Mouse (Mus musculus) embryo, embryonic 10 days (tissue): ENCODE measurements around the gene Zic1.
A peak's percentile ranks its signal among the peaks of the same experiment; 100 is the strongest.

Experiments used
- DNase-seq: peaks from one replicate; pipeline ENCODE4 v3.0.0-alpha.2; 2015; ENCODE audit warnings: low spot score

Zic1 gene

GRCm38 (mm10) chr9:91368150-91368549, 2.5 kb upstream of the Zic1 start:
- DNase-seq: peak; percentile 6

DNA sequence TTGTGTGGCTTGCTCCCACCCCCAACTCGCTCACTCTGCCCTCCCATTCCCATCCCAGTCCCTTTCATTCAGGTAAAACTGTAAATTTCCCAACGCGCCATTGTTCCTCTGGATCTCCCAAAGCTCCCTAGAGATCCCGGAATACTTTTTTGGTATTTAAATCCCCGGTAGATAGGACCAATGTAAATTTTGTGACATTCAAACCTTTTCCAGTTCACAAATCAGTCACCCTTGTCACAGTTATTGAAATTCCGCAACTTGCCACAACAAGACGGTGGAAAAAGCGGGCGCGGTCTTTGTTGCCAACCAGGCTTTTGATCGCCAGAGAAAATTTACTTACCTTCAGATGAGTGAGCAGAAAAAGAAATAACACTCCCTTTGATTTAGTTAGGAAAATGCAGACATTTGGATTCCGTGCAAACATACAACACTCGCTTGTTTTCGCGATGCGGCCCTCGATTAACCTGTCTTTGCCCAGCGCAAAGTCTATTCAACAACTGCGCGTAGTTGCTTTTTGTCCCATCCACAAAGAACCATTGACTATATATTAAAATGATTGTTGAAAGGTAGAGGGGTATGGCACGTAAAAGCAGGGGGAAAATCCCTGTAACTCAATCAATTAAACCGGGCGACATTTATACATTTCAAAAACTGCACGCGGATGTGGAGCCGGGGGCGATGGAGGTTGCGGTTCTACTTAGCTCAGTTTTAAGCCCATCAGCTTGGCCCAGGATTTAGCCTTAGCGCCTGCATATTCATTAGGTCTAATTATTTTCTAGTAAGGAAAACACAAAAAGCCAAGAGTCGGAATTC, 1.6 kb upstream of the Zic1 start:
- peak; percentile 35 for DNase-seq

DNA sequence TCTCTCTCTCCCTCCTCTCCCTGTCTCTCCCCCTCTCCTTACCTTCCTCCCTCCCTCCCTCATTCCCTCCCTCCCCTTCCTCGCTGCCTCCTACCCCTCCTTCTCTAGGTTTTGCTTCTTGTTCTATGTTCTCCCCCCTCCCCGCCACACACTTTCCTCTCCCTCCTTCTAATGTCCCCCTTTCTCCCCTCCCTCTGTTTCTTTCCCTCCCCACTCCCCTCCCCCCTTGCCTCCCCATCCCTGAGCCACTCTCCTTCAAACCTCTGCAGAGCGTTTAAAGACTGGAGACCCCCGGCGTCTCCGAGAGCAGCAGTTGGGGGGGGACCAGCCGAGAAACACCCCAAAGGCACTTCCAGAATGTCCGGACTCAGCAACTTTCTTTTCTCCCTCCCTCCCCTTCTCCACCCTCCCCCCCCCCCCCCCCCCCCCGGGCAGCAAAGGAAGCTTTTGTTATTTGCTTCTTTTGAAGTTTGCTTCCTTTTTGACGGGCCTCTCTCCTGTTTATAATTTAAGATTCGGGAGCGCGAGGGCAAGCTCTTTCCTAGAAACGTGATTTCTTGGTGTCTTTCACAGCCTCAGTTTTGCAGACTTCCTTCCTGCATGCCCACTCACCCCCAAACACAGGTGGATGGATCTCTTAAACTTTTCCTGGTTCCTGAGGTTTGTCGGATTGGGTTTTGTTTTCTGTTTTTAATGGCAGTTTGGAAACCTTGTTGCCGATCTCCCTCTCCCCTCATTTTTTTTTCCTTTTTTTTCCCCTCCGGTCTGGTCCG, 802 bp upstream of the Zic1 start:
- peak; percentile 23 for DNase-seq

DNA sequence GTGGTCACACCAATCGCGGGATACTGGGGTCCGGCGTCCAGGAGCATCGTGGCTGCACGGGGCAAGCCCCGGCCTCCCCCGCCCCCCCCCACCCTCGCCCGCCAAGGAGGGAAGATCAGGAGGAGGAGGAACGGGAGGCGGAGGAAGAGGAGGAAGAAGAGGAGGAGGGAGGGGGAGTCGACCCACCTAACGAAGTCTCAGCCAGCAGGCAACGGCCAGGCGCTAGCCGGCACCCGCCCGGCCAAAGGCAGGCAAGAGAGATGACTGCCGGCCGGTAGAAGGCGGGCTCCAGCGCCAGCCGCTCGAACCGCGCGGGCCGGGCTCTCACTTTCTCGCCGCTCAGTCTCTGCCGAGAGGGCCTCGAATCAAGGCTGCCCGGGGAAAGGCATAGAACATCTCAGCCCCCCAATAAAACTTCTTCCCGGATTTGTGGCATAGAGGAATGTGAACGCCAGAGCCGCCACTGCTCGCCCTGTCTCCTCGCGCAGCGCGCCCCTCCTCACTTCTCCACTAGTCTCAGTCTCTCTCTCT, 574 bp downstream of the Zic1 start:
- DNase-seq: peak; percentile 65

DNA sequence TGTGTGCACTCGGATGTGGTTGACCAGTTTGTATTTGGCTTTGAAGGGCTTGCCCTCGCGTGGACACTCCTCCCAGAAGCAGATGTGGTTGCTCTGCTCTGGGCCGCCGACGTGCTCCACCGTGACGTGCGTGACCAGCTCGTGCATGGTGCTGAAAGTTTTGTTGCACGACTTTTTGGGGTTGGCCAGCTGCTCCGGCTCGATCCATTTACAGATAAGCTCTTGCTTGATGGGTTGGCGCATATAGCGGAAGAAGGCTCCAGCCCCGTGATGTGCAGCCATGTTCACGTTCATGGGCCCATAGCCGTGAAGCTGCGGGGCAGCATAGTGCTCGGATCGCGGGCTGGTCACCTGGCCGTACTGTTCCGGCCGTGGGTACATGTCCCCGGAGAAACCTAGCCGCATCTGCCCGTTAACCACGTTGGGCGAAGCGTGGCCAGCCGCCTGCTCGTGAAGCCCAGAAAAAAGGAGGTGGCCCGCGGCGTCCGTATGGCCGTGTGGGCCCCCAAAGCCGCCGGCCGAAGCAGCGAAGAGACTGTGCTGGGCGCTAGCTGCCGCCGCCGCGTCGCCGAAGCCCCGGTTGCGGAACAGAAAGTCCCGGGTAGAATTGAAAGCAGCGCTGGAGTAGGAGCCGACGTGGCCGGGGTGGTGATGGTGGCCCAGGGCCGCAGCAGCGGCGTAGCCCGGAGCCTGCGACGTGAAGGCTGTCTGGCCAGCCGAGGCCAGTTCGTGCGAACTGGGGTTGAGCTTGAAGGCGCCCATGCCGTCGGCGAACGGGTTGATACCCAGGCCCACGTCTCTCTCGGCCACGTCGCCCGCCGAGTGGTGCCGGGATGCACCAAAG, 1.3 kb downstream of the Zic1 start:
- peak; percentile 61 for DNase-seq

GRCm38 (mm10) chr9:91363814-91364126, 1.8 kb downstream of the Zic1 start:
- no peak for DNase-seq

- peak; percentile 14 for DNase-seq
Observed at GRCm38 (mm10) chr9:91363011-91363730, 2.4 kb downstream of the Zic1 start.

DNA sequence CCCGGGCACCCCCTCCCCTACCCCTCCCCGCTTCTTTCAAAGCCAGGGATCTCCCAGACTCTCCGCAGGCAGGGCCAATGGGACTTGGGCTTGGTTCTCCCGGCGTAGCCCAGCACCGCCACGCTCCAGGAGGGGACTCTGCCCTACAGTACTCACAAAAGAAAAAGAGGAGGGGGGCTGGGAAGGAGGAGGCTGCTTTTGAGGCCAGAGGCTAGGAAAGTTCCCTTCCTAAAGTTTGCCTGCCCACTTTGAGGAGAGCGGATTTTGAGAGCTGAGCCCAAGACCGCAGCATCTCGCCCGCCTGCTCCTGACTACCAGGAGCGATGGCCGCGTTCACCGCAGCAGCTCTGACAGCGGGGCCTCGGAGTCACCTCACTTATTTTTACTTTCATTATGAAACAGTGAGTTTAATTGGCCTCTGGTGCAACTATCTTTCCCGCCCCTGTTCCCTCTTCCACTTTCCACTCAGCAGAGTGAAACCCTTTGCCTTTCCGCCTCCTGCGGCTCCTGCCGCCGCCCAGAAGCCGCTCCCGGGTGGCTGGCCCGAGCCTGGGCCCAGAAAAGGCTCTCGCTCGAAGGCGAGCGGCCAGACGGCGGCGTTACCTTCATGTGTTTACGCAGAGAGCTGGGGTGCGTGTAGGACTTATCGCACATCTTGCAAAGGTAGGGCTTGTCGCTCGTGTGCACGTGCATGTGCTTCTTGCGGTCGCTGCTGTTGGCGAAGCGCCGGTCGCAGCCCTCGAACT, 3.6 kb downstream of the Zic1 start, which contains the start of gene Zic4:
Zic4 (plus strand) TSS at position 558 of the 746 bp plus-strand sequence.
- DNase-seq: peak; percentile 69

DNA sequence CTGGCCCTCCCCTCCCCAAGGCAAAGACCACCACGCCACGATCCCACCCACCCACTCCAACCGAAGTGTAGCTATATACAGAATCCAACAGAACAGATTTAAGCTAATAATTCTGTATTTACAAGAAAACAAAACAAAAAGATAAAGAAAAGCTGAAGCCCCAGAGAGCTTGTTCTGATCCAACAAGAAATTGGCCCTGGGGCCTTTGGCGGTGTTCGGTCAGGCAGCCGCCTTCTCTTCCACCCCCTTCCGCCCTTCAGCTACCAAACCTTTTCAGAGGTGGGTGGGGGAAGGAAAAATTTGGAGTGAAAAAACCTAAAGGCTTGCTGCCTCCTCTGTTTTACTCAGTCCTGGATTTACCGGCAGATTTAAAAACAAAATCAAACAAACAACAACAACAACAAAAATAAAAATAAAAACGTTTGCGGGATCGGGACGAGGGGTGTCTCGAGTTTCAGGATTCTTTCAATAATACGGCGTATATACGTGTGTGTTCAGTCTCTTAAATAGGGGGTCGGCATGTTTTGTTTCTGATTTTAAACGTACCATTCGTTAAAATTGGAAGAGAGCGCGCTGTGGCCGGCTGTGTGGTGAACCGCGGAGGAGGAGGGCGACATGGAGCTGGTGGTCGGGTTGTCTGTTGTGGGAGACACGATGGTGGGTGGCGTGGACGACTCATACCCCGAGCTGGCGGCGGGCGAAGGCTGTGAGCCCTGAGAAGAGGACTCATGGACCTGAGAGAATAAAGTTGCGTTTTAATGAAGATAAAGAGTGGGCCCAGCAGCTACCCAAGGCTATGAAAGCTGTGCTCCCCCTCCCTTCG, 4.4 kb downstream of the Zic1 start:
- DNase-seq: peak; percentile 59

DNA sequence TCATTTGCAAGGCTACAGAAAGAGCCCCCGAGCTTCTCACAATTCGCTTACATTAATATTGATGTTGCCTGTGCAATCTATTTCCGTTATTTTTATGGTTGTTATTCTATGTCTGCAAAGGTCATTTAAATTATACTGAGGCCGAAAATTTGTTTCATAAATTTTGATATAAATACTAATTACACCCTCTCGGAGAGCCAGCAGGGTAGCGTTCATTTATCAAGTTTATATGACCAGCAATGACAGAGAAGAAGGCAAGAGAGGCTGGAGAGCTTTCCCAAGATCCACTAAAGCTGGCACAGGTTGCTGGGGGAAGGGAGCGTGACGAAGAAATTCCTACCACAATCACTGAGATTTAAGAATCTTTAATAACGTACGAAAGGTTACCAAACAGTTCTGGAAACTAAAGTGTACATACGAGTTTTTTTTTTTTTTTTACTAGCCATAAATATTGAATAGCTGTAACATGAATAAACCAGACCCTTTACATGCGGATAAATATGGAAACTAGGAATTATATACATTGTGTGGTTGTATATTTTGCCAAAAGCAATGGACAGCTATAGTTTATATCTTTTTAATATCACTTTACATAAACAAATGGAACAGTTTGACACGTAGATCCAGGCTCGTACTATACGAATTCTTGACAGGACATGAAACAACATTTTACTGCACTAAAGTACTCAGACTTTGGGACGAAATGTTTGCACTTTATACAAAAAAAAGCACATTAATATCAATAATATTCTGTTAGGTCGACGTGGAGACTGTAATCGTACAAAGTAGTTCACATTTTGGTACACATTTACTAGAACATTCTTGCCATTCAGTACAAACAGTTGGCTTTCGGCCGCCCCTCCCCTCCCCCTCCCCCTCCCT, 5.2 kb downstream of the Zic1 start:
- peak; percentile 17 for DNase-seq

DNA sequence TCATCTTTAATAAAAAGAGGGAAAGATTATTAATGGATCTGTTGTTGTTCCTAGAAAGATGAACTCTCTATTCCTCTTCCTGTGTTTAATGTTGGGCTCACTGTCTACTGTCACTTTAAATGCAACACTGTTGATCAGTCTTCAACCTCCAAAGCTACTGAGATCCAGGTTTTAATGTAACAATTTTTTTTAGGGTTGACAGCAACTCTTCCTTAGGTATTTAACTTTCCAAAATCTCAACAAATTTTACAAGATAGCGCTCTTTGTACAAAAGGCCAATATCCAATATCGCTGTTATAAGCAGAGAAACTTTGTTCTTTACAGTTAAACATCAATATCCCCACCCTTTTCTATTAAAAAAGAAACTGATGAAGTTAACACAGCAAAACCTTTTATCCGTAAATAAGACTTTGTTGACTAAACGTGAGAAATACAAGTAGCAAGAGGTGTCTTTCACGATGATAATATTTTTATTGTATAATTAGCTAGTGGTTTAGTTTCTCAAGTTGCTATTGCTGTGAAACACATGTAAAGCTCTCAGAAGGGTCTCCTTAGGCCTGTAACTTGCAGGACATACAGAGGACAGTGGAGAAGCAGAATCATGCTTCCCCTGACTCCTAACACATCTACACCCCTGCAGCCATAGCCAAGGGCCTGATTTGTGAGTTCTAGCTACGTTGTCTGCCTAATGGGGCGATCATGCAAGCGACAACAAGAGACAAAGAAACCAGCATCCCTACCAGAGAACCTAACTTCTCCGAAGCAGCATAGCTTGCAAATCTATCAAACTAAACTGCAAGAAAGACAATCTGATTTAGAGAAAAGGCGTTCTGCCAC, 6.5 kb downstream of the Zic1 start:
- DNase-seq: peak; percentile 47

GRCm38 (mm10) chr9:91357321-91357720, 8.3 kb downstream of the Zic1 start:
- peak; percentile 4 for DNase-seq

GRCm38 (mm10) chr9:91356353-91356740, 9.3 kb downstream of the Zic1 start:
- peak; percentile 5 for DNase-seq

GRCm38 (mm10) chr9:91355629-91356352, 9.8 kb downstream of the Zic1 start:
- DNase-seq: peak; percentile 82

- no peak for DNase-seq
Observed at GRCm38 (mm10) chr9:91355270-91355589, 10.4 kb downstream of the Zic1 start.

- peak; percentile 23 for DNase-seq
Observed at GRCm38 (mm10) chr9:91354434-91355269, 11.0 kb downstream of the Zic1 start.
